ENCODE assay signal across 8 mouse cellular contexts in genomic region chr10:70520143-70521131, GRCm38 (mm10).
DNase-seq lines count a peak whose midpoint lies in the region; ATAC-seq lines count a peak whose summit lies in the region.

No protein-coding gene starts in this region.

- under 1% methylated on average over 38 of the region's 38 CpGs for WGBS in forebrain, embryonic 12.5 days
- WGBS in limb, embryonic 13.5 days = 1% methylated on average over 38 of the region's 38 CpGs
- under 1% methylated on average over 38 of the region's 38 CpGs for WGBS in neural tube, embryonic 12.5 days

- H3K4me3 ChIP-seq in forebrain, embryonic 12.5 days (replicated peaks) = peak overlapping the region; percentile 46
- H3K4me3 ChIP-seq in limb, embryonic 13.5 days = peak overlapping the region; percentile 48
- peak overlapping the region; percentile 43 for H3K4me3 ChIP-seq in neural tube, embryonic 12.5 days

- H3K36me3 ChIP-seq in forebrain, embryonic 12.5 days (replicated peaks) = peaks cover 4% of the 10 kb centered on the region; the same call in 1 of the 2 replicates
- H3K36me3 ChIP-seq in limb, embryonic 13.5 days = peaks cover 11% of the 10 kb centered on the region
- 0 out of 2 replicates have a peak, but pooled peaks cover 10% of the 10 kb centered on the region for H3K36me3 ChIP-seq in neural tube, embryonic 12.5 days

- H3K9ac ChIP-seq in forebrain, embryonic 12.5 days = peak overlapping the region; percentile 57
- peak overlapping the region; percentile 66 for H3K9ac ChIP-seq in limb, embryonic 13.5 days
- H3K9ac ChIP-seq in neural tube, embryonic 12.5 days = peak overlapping the region; percentile 69

- peak overlapping the region; percentile 57 for H3K27ac ChIP-seq in forebrain, embryonic 12.5 days
- H3K27ac ChIP-seq in limb, embryonic 13.5 days = peak overlapping the region; percentile 45
- H3K27ac ChIP-seq in neural tube, embryonic 12.5 days = no peak overlapping the region; the same call in 1 of the 2 replicates

- H3K27me3 ChIP-seq in forebrain, embryonic 12.5 days = peaks cover 15% of the 10 kb centered on the region
- no peaks in the 10 kb centered on the region for H3K27me3 ChIP-seq in limb, embryonic 13.5 days
- 0 out of 2 replicates have a peak, but pooled peaks cover 2% of the 10 kb centered on the region for H3K27me3 ChIP-seq in neural tube, embryonic 12.5 days (replicated peaks)

- peak; percentile 44 for DNase-seq in adrenal gland, adult 2 months
- DNase-seq in adrenal gland, postnatal 25 days = no peak
- DNase-seq in ZHBTc4 (ENCODE audit: low read depth, low spot score) = peak; percentile 73
- DNase-seq in heart, postnatal 14 days = peak; percentile 41 to 42
- DNase-seq in thymus, postnatal 14 days = no peak

- intact Hi-C loops in heart, postnatal 14 days (cut with DNase I) = no loop called here

- H3K4me2 ChIP-seq in forebrain, embryonic 12.5 days = peak overlapping the region; percentile 77
- peak overlapping the region; percentile 71 for H3K4me2 ChIP-seq in limb, embryonic 13.5 days (replicated peaks)
- H3K4me2 ChIP-seq in neural tube, embryonic 12.5 days (replicated peaks) = peak overlapping the region; percentile 88

- peak; percentile 88 for ATAC-seq in forebrain, embryonic 12.5 days (ENCODE audit: low FRiP score)
- peak; percentile 82 for ATAC-seq in limb, embryonic 13.5 days (ENCODE audit: low FRiP score, low read depth)
- peak; percentile 89 for ATAC-seq in neural tube, embryonic 12.5 days (ENCODE audit: low FRiP score, low read depth)

- peaks cover 27% of the 10 kb centered on the region for H3K4me1 ChIP-seq in forebrain, embryonic 12.5 days
- peaks cover 25% of the 10 kb centered on the region for H3K4me1 ChIP-seq in limb, embryonic 13.5 days
- peaks cover 27% of the 10 kb centered on the region for H3K4me1 ChIP-seq in neural tube, embryonic 12.5 days

- H3K9me3 ChIP-seq in forebrain, embryonic 12.5 days = no peaks in the 10 kb centered on the region
- H3K9me3 ChIP-seq in limb, embryonic 13.5 days = peaks cover 1% of the 10 kb centered on the region; the same call in 1 of the 2 replicates
- no peaks in the 10 kb centered on the region for H3K9me3 ChIP-seq in neural tube, embryonic 12.5 days

Comparison
In these comparisons a context has a peak if more than half of its experiments do, and no peak if none do; other contexts are left out.
1. DNase-seq: peak in adrenal gland, adult 2 months (single experiment), ZHBTc4 (single experiment) and heart, postnatal 14 days (2 of 2); none in adrenal gland, postnatal 25 days (single experiment) and thymus, postnatal 14 days (single experiment).
2. Peak in every context shown above with its lines, with median percentiles within 50 percentile points of each other: ATAC-seq, H3K4me2 ChIP-seq, H3K4me3 ChIP-seq and H3K9ac ChIP-seq.